Mouse (Mus musculus) heart, postnatal 0 days (tissue): ENCODE data around the gene Lrp1.

Experiments used
- CTCF ChIP-seq: IDR thresholded peaks from 2 replicates; pipeline ENCODE4 v1.5.1; 2016; ENCODE audit warnings: antibody characterized with exemption, control low read depth, low read depth
- EP300 ChIP-seq: IDR thresholded peaks from 2 replicates; pipeline ENCODE4 v1.6.1; 2016; ENCODE audit warnings: antibody characterized with exemption, low read depth

DNA sequence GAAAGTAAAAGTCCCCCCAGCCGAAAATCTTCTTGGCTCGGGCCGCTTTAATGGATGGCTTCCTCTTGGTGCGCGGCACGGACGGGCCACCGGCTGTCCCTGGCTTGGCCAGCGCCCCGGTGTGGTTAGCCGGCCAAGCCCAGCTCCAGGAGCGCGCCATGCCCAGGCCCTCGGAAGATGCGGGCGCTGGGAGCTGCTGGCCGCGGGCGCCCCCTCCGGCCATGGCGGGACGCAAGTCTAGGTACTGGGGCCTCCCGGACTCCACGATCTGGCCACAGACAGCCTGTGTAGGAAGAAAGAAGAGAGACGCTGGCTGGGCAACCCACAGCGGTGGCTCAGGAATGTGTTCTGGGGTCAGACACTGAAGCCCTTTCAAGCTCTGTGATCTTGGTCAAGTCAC is 94.3 kb downstream of the Lrp1 start:
- peak; percentile 45 for TF ChIP-seq CTCF
- TF ChIP-seq EP300, result no peak
